ENCODE assay signal across 9 mouse cellular contexts in genomic region chr10:115363151-115363550, GRCm38 (mm10). TPM values are rescaled to one million over a fixed set of nuclear protein-coding genes. Genes with fewer than 3 reads are reported as not detected.
A peak's percentile ranks its signal among the peaks of the same experiment; 100 is the strongest.
DNase-seq lines count a peak whose midpoint lies in the region; ATAC-seq and TF ChIP-seq lines count a peak whose summit lies in the region.
"Had no signal": no experiment of that assay in that cellular context is flagged by ENCODE, and none has a peak within 500 bp of the region (broad histone marks: within the 10 kb centered on the region; RNA-seq: fewer than 3 reads in every experiment).

No protein-coding gene starts in this region.

- no peaks in the 10 kb centered on the region for H3K36me3 ChIP-seq in heart, adult 2 months (ENCODE audit: control insufficient read depth, insufficient read depth, low read length)
- H3K36me3 ChIP-seq in forebrain, postnatal 0 days (ENCODE audit: insufficient read depth): no peaks in the 10 kb centered on the region
- H3K36me3 ChIP-seq in midbrain, embryonic 11.5 days (ENCODE audit: control insufficient read depth, insufficient read depth, low read length): no peaks in the 10 kb centered on the region

- peak overlapping the region; percentile 66 for H3K4me2 ChIP-seq in forebrain, postnatal 0 days (ENCODE audit: low read depth)
- peak overlapping the region; percentile 69 for H3K4me2 ChIP-seq in midbrain, embryonic 11.5 days

- peak overlapping the region; percentile 93 for H3K27ac ChIP-seq in heart, adult 2 months
- no peak overlapping the region for H3K27ac ChIP-seq in forebrain, postnatal 0 days (ENCODE audit: low read depth, low read length)
- no peak overlapping the region for H3K27ac ChIP-seq in midbrain, embryonic 11.5 days (ENCODE audit: low read depth, low read length)

- no peaks in the 10 kb centered on the region for H3K9me3 ChIP-seq in forebrain, postnatal 0 days (ENCODE audit: low read length)
- H3K9me3 ChIP-seq in midbrain, embryonic 11.5 days (ENCODE audit: control insufficient read depth, low read length): no peaks in the 10 kb centered on the region

- no peaks in the 10 kb centered on the region for H3K4me1 ChIP-seq in heart, adult 2 months (ENCODE audit: control insufficient read depth, insufficient read depth, low read length)
- peaks cover 12% of the 10 kb centered on the region for H3K4me1 ChIP-seq in forebrain, postnatal 0 days (ENCODE audit: insufficient read depth)
- H3K4me1 ChIP-seq in midbrain, embryonic 11.5 days (ENCODE audit: control insufficient read depth, insufficient read depth, low read length): peaks cover 5% of the 10 kb centered on the region

- 52% methylated on average over 4 of the region's 4 CpGs for WGBS in heart, adult 2 months
- WGBS in forebrain, postnatal 0 days: 84% methylated on average over 4 of the region's 4 CpGs
- 89% methylated on average over 4 of the region's 4 CpGs for WGBS in midbrain, embryonic 11.5 days

- H3K4me3 ChIP-seq in heart, adult 2 months: peak overlapping the region; percentile 69
- H3K4me3 ChIP-seq in forebrain, postnatal 0 days (ENCODE audit: low read depth, low read length): peak overlapping the region; percentile 71; the same call in 1 of the 2 replicates
- H3K4me3 ChIP-seq in midbrain, embryonic 11.5 days (ENCODE audit: low read depth, low read length): no peak overlapping the region

- no peaks in the 10 kb centered on the region for H3K27me3 ChIP-seq in heart, adult 2 months (ENCODE audit: control insufficient read depth, insufficient read depth, low read length)
- no peaks in the 10 kb centered on the region for H3K27me3 ChIP-seq in forebrain, postnatal 0 days (ENCODE audit: insufficient read depth, low read length)
- no peaks in the 10 kb centered on the region for H3K27me3 ChIP-seq in midbrain, embryonic 11.5 days (ENCODE audit: control insufficient read depth, insufficient read depth, low read length)
- H3K27me3 ChIP-seq: Patski had no signal

- intact Hi-C loops in heart, adult 2 months (cut with DNase I): loop anchor here (2.0 to 5.0 kb wide), 2 partner anchors 48 to 111 kb away; partner anchors contain the start of genes Rab21 and Tbc1d15
- intact Hi-C loops in heart, postnatal 14 days (cut with DNase I): loop anchor here (2.0 kb wide), 1 partner anchor 22 kb away; the partner anchor contains the start of genes Thap2 and Zfc3h1

- TF ChIP-seq POLR2A in heart, adult 2 months (IDR thresholded peaks at IDR 0.05; ENCODE audit: insufficient read depth, low read depth, low read length): no peak

- no peaks in the 10 kb centered on the region for H3K79me2 ChIP-seq in heart, adult 2 months (replicated peaks; ENCODE audit: control insufficient read depth, insufficient read depth, low read length)

- ATAC-seq in CD4-positive, CD25-positive, alpha-beta regulatory T cell, adult 4 months: peak; percentile 39
- ATAC-seq in forebrain, postnatal 0 days: no peak
- no peak for ATAC-seq in midbrain, embryonic 11.5 days (ENCODE audit: low FRiP score)
- ATAC-seq in erythroid progenitor cell, adult 5-6 weeks (replicated peaks; ENCODE audit: low FRiP score, poor library complexity, severe bottlenecking): no peak

- DNase-seq in heart, adult 2 months: no peak
- no peak for DNase-seq in heart, postnatal 14 days
- no peak for DNase-seq in forebrain, postnatal 0 days
- DNase-seq in midbrain, embryonic 11.5 days (ENCODE audit: low spot score, missing footprints): no peak
- no peak for DNase-seq in embryo, embryonic 9.5 days (ENCODE audit: extremely low spot score)
- DNase-seq in lung, postnatal 4 days: no peak

- TF ChIP-seq CTCF in heart, adult 2 months (IDR thresholded peaks at IDR 0.05): no peak
- TF ChIP-seq CTCF in forebrain, postnatal 0 days (IDR thresholded peaks at IDR 0.05; ENCODE audit: low read depth): no peak

- no peak for TF ChIP-seq EP300 in heart, adult 2 months (IDR thresholded peaks at IDR 0.05; ENCODE audit: insufficient read depth, low read depth, low read length)

- H3K9ac ChIP-seq in heart, adult 2 months (ENCODE audit: low read depth, low read length): no peak overlapping the region
- 0 out of 2 replicates have a peak overlapping the region, but pooled peaks have one; percentile 73 for H3K9ac ChIP-seq in forebrain, postnatal 0 days
- no peak overlapping the region for H3K9ac ChIP-seq in midbrain, embryonic 11.5 days (ENCODE audit: low read length)

RNA-seq across cellular contexts. Expression of gene Tmem19, which starts 0.8 kb away (rescaled TPM):
- total RNA-seq in heart, adult 2 months (2021): 10 to 100 TPM; 12.1 to 15.1 TPM
- 8.6 and 11.5 TPM in 2 replicates for polyA plus RNA-seq in heart, adult 2 months (2012; rRNA removed)
- total RNA-seq in heart, postnatal 14 days (2021): 10 to 100 TPM; 14.9 to 17.7 TPM
- 10 to 100 TPM; 50.9 to 54.8 TPM for polyA plus RNA-seq in CD4-positive, CD25-positive, alpha-beta regulatory T cell, adult 4 months (2017; shearing (Covaris generic))
- 30.5 and 36.0 TPM in 2 replicates for total RNA-seq in forebrain, postnatal 0 days (2014; rRNA removed)
- 29.1 and 38.8 TPM in 2 replicates for polyA plus RNA-seq in forebrain, postnatal 0 days (2015; fragmentation: Nextera tagmentation; extraction: Ambion mirVana)
- polyA plus RNA-seq in midbrain, embryonic 11.5 days (2014; fragmentation: Nextera tagmentation; extraction: Ambion mirVana): 39.7 and 42.2 TPM in 2 replicates
- 12.6 and 18.0 TPM in 2 replicates for total RNA-seq in erythroid progenitor cell, adult 5-6 weeks (2015; ENCODE audit: low replicate concordance)
- total RNA-seq in erythroid progenitor cell, adult 5-6 weeks (2017; ENCODE audit: low replicate concordance): 6.8 and 27.8 TPM in 2 replicates

RNA-seq across cellular contexts. Expression of gene Thap2, which starts 21.1 kb away (rescaled TPM):
- total RNA-seq in heart, adult 2 months (2021): 1 to 10 TPM; 7.9 to 9.3 TPM
- polyA plus RNA-seq in heart, adult 2 months (2012; rRNA removed): 5.0 and 7.8 TPM in 2 replicates
- 10 to 100 TPM; 10.3 to 11.1 TPM for total RNA-seq in heart, postnatal 14 days (2021)
- polyA plus RNA-seq in CD4-positive, CD25-positive, alpha-beta regulatory T cell, adult 4 months (2017; shearing (Covaris generic)): 10 to 100 TPM; 12.2 to 16.8 TPM
- total RNA-seq in forebrain, postnatal 0 days (2014; rRNA removed): 15.6 and 21.6 TPM in 2 replicates
- 12.0 and 13.8 TPM in 2 replicates for polyA plus RNA-seq in forebrain, postnatal 0 days (2015; fragmentation: Nextera tagmentation; extraction: Ambion mirVana)
- 23.6 and 24.0 TPM in 2 replicates for polyA plus RNA-seq in midbrain, embryonic 11.5 days (2014; fragmentation: Nextera tagmentation; extraction: Ambion mirVana)
- 8.0 and 12.3 TPM in 2 replicates for total RNA-seq in erythroid progenitor cell, adult 5-6 weeks (2015; ENCODE audit: low replicate concordance)
- total RNA-seq in erythroid progenitor cell, adult 5-6 weeks (2017; ENCODE audit: low replicate concordance): 5.9 and 11.4 TPM in 2 replicates

RNA-seq across cellular contexts. Expression of gene Zfc3h1, which starts 21.6 kb away (rescaled TPM):
- total RNA-seq in heart, adult 2 months (2021): 10 to 100 TPM; 13.3 TPM
- polyA plus RNA-seq in heart, adult 2 months (2012; rRNA removed): 13.7 and 29.3 TPM in 2 replicates
- total RNA-seq in heart, postnatal 14 days (2021): 10 to 100 TPM; 21.8 to 25.4 TPM
- polyA plus RNA-seq in CD4-positive, CD25-positive, alpha-beta regulatory T cell, adult 4 months (2017; shearing (Covaris generic)): 10 to 100 TPM; 33.8 to 39.0 TPM
- 36.2 and 46.2 TPM in 2 replicates for total RNA-seq in forebrain, postnatal 0 days (2014; rRNA removed)
- 5.7 and 7.6 TPM in 2 replicates for polyA plus RNA-seq in forebrain, postnatal 0 days (2015; fragmentation: Nextera tagmentation; extraction: Ambion mirVana)
- 21.2 and 25.6 TPM in 2 replicates for polyA plus RNA-seq in midbrain, embryonic 11.5 days (2014; fragmentation: Nextera tagmentation; extraction: Ambion mirVana)
- total RNA-seq in erythroid progenitor cell, adult 5-6 weeks (2015; ENCODE audit: low replicate concordance): 115 and 122 TPM in 2 replicates
- 69.8 and 72.4 TPM in 2 replicates for total RNA-seq in erythroid progenitor cell, adult 5-6 weeks (2017; ENCODE audit: low replicate concordance)

RNA-seq across cellular contexts. Expression of gene Rab21, which starts 47.8 kb away (rescaled TPM):
- total RNA-seq in heart, adult 2 months (2021): 10 to 100 TPM; 75.0 to 80.1 TPM
- 29.9 and 50.4 TPM in 2 replicates for polyA plus RNA-seq in heart, adult 2 months (2012; rRNA removed)
- 10 to 100 TPM; 66.8 to 68.4 TPM for total RNA-seq in heart, postnatal 14 days (2021)
- 10 to 100 TPM; 17.9 to 25.3 TPM for polyA plus RNA-seq in CD4-positive, CD25-positive, alpha-beta regulatory T cell, adult 4 months (2017; shearing (Covaris generic))
- 31.2 and 34.7 TPM in 2 replicates for total RNA-seq in forebrain, postnatal 0 days (2014; rRNA removed)
- polyA plus RNA-seq in forebrain, postnatal 0 days (2015; fragmentation: Nextera tagmentation; extraction: Ambion mirVana): 10.7 and 14.8 TPM in 2 replicates
- polyA plus RNA-seq in midbrain, embryonic 11.5 days (2014; fragmentation: Nextera tagmentation; extraction: Ambion mirVana): 9.7 and 9.8 TPM in 2 replicates
- 25.2 and 45.0 TPM in 2 replicates for total RNA-seq in erythroid progenitor cell, adult 5-6 weeks (2015; ENCODE audit: low replicate concordance)
- 15.8 and 22.5 TPM in 2 replicates for total RNA-seq in erythroid progenitor cell, adult 5-6 weeks (2017; ENCODE audit: low replicate concordance)
